Comparison of ENCODE assay signal across 28 mouse cellular contexts in the genomic region with DNA sequence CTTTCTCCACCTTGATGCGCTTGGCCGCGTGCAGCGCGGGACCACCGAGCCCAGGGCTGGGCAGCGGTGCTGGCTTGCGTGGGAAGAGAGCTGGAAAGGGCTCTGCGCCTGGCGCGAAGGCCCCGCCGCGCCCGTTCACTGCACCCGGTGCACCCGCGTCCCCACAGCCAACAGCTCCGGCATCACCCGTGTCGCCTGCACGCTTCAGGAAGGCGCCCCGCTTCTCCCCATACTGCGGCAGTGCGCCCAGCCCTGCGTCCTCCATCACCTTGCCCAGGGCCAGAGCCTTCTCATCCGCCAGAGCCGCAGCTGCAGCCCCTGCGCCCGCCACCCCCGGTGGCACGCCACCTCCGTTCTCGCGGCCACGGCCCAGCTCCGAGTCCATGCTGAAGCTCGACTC.
DNase-seq lines count a peak whose midpoint lies in the region; ATAC-seq and TF ChIP-seq lines count a peak whose summit lies in the region.
"Had no signal": no experiment of that assay in that cellular context is flagged by ENCODE, and none has a peak within 500 bp of the region (broad histone marks: within the 10 kb centered on the region; RNA-seq: fewer than 3 reads in every experiment).

No protein-coding gene starts in this region.

- TF ChIP-seq EP300 in ES-Bruce4 (IDR thresholded peaks at IDR 0.05; ENCODE audit: insufficient read depth, low read depth, low read length), result no peak

- no peaks in the 10 kb centered on the region for H3K27me3 ChIP-seq in ES-Bruce4 (ENCODE audit: control insufficient read depth, insufficient read depth, low read length, poor library complexity, severe bottlenecking)
- H3K27me3 ChIP-seq in cerebellum, adult 2 months (ENCODE audit: control insufficient read depth, insufficient read depth, low read length), result no peaks in the 10 kb centered on the region; the same call in 1 of the 2 replicates
- H3K27me3 ChIP-seq: forebrain, embryonic 13.5 days; heart, embryonic 12.5 days; hindbrain, embryonic 15.5 days; limb, embryonic 13.5 days; lung, embryonic 15.5 days; neural tube, embryonic 12.5 days had no signal

- H3K4me3 ChIP-seq in layer of hippocampus, adult 2 months, result no peak overlapping the region
- peak overlapping the region; percentile 45 for H3K4me3 ChIP-seq in ES-Bruce4 (ENCODE audit: low read depth, low read length)
- no peak overlapping the region for H3K4me3 ChIP-seq in cerebellum, adult 2 months (replicated peaks; ENCODE audit: insufficient read depth, low read depth, low read length)
- H3K4me3 ChIP-seq: forebrain, embryonic 13.5 days; gastrocnemius, adult 2 months; heart, embryonic 12.5 days; hindbrain, embryonic 15.5 days; limb, embryonic 13.5 days; lung, embryonic 15.5 days; neural tube, embryonic 12.5 days had no signal

- H3K36me3 ChIP-seq in ES-Bruce4 (ENCODE audit: control insufficient read depth, insufficient read depth, low read length, poor library complexity, severe bottlenecking), result no peaks in the 10 kb centered on the region

- no peak overlapping the region for H3K9ac ChIP-seq in ES-Bruce4 (ENCODE audit: low read depth, poor library complexity, severe bottlenecking)
- H3K9ac ChIP-seq: forebrain, embryonic 13.5 days; heart, embryonic 12.5 days; hindbrain, embryonic 15.5 days; limb, embryonic 13.5 days; lung, embryonic 15.5 days; neural tube, embryonic 12.5 days had no signal

- no peaks in the 10 kb centered on the region for H3K9me3 ChIP-seq in ES-Bruce4 (replicated peaks; ENCODE audit: control insufficient read depth, insufficient read depth, low read length, poor library complexity, severe bottlenecking)

- 96% methylated on average over 39 of the region's 39 CpGs for WGBS in cerebellum, adult 2 months

- no peaks in the 10 kb centered on the region for H3K4me1 ChIP-seq in ES-Bruce4 (ENCODE audit: control insufficient read depth, insufficient read depth, low read length)
- H3K4me1 ChIP-seq in cerebellum, adult 2 months (ENCODE audit: control insufficient read depth, insufficient read depth, low read length), result no peaks in the 10 kb centered on the region; the same call in 1 of the 2 replicates

- no peak for TF ChIP-seq POLR2A in ES-Bruce4 (IDR thresholded peaks at IDR 0.05; ENCODE audit: insufficient read depth, low read length)
- TF ChIP-seq POLR2A in brain, embryonic 14.5 days (IDR thresholded peaks at IDR 0.05; ENCODE audit: borderline replicate concordance, extremely low read depth, insufficient read depth, insufficient read length, poor library complexity, severe bottlenecking), result no peak
- TF ChIP-seq POLR2A in cerebellum, adult 2 months (IDR thresholded peaks at IDR 0.05; ENCODE audit: borderline replicate concordance, insufficient read depth, low read length), result no peak

- DNase-seq in CD4-positive, CD25-positive, alpha-beta regulatory T cell, adult 2 months (ENCODE audit: low read depth, low spot score), result peak; percentile 24
- DNase-seq in layer of hippocampus, adult 2 months (ENCODE audit: low spot score in 2 of 2), result no peak
- no peak for DNase-seq in layer of hippocampus, adult 9-11 months
- DNase-seq in brain, embryonic 14.5 days (ENCODE audit: low read depth), result peak; percentile 1
- no peak for DNase-seq in cerebellum, adult 2 months
- DNase-seq: adrenal gland, adult 8-10 months; cerebellum, adult 9-10 months; cerebellum, postnatal 36 days; gastrocnemius, postnatal 36 days; heart, adult 18-20 months; kidney, adult 2 months; lung, postnatal 36 days; right cerebral cortex, adult 18-20 months; right cerebral cortex, postnatal 4 days had no signal

- peak overlapping the region; percentile 32; the same call in 1 of the 2 replicates for H3K27ac ChIP-seq in layer of hippocampus, adult 2 months
- H3K27ac ChIP-seq in ES-Bruce4 (ENCODE audit: insufficient read depth, low read length), result no peak overlapping the region
- no peak overlapping the region for H3K27ac ChIP-seq in cerebellum, adult 2 months (ENCODE audit: insufficient read depth, low read length)
- H3K27ac ChIP-seq: forebrain, embryonic 13.5 days; gastrocnemius, adult 2 months; hindbrain, embryonic 15.5 days; kidney, postnatal 0 days; limb, embryonic 13.5 days; lung, embryonic 15.5 days; neural tube, embryonic 12.5 days; stomach, postnatal 0 days had no signal

- ATAC-seq in CD4-positive, CD25-positive, alpha-beta regulatory T cell, adult 4 months, result no peak
- ATAC-seq: activated CD4-positive, CD25-positive, alpha-beta regulatory T cell, adult 4 months; forebrain, embryonic 13.5 days; inflammation-experienced regulatory T-cells, adult 6 months; midbrain, embryonic 16.5 days had no signal

- TF ChIP-seq CTCF in layer of hippocampus, adult 2 months (conservative IDR thresholded peaks at IDR 0.05), result no peak
- TF ChIP-seq CTCF in ES-Bruce4 (IDR thresholded peaks at IDR 0.05; ENCODE audit: low read depth, low read length), result no peak
- no peak for TF ChIP-seq CTCF in brain, embryonic 14.5 days (IDR thresholded peaks at IDR 0.05; ENCODE audit: borderline replicate concordance, extremely low read depth, insufficient read depth, insufficient read length)
- no peak for TF ChIP-seq CTCF in cerebellum, adult 2 months (IDR thresholded peaks at IDR 0.05; ENCODE audit: borderline replicate concordance, insufficient read depth, low read depth, low read length)

Comparison
In these comparisons a context has a peak if more than half of its experiments do, and no peak if none do; other contexts are left out.
1. DNase-seq: peak in CD4-positive, CD25-positive, alpha-beta regulatory T cell, adult 2 months (single experiment) and brain, embryonic 14.5 days (single experiment); none in layer of hippocampus, adult 2 months (0 of 2), layer of hippocampus, adult 9-11 months (single experiment) and cerebellum, adult 2 months (0 of 2).